Mouse (Mus musculus) kidney, embryonic 16.5 days (tissue): ENCODE measurements around the gene Khdrbs1. TPM values are rescaled to one million over a fixed set of nuclear protein-coding genes. Genes with fewer than 3 reads are reported as not detected.
"Not testable (repeated sequence)": the region's sequence is repeated elsewhere in the genome, so short reads cannot be mapped to it uniquely, and the experiment has no call there.

Experiments
- ATAC-seq: fragments of 200-750 bp; cut with Nextera tagmentation; 2 replicates; pipeline ENCODE4 v1.8.0; 2017; ENCODE audit warnings: moderate TSS enrichment; ENCODE audit not compliant: low FRiP score, low TSS enrichment
- H3K27ac ChIP-seq: fragments of 300-500 bp; sonication (generic); 2 replicates; pipeline ENCODE4 v1.5.1; 2014; ENCODE audit warnings: low read length
- H3K27me3 ChIP-seq: fragments of 300-500 bp; sonication (generic); 2 replicates; pipeline ENCODE4 v1.6.1; 2014; ENCODE audit warnings: low read length, control low read depth, mixed read lengths; ENCODE audit not compliant: insufficient read depth
- H3K36me3 ChIP-seq: fragments of 300-500 bp; sonication (generic); 2 replicates; pipeline ENCODE4 v1.6.1; 2014; ENCODE audit warnings: low read length, control low read depth, mixed read lengths; ENCODE audit not compliant: insufficient read depth
- H3K4me1 ChIP-seq: fragments of 300-500 bp; sonication (generic); 2 replicates; pipeline ENCODE4 v1.6.1; 2014; ENCODE audit warnings: low read length, control low read depth, mixed read lengths; ENCODE audit not compliant: insufficient read depth
- H3K4me2 ChIP-seq: fragments of 300-500 bp; sonication (generic); replicated peaks from 2 replicates; pipeline ENCODE4 v1.6.1; 2014; ENCODE audit warnings: low read depth, low read length
- H3K4me3 ChIP-seq: fragments of 300-500 bp; sonication (generic); 2 replicates; pipeline ENCODE4 v1.5.1; 2014; ENCODE audit warnings: mild to moderate bottlenecking, low read length
- H3K9ac ChIP-seq: fragments of 300-500 bp; sonication (generic); replicated peaks from 2 replicates; pipeline ENCODE4 v1.6.1; 2014; ENCODE audit warnings: low read length
- H3K9me3 ChIP-seq: fragments of 300-500 bp; sonication (generic); 2 replicates; pipeline ENCODE4 v1.6.1; 2016; ENCODE audit warnings: low read length, control low read depth
- WGBS: fragments of 180-500 bp; shearing (Covaris S2); extraction: QIAGEN DNeasy Blood & Tissue Kit; methylation state at CpG from one replicate; pipeline ENCODE4 v1.1.7; 2014; 5-methylcytosine and 5-hydroxymethylcytosine counted together
- polyA plus RNA-seq: library from polyadenylated mRNA; unstranded; fragments of >200 nt; fragmentation: Nextera tagmentation; extraction: Ambion mirVana; gene quantifications from 2 replicates; pipeline ENCODE4 v1.2.1, GENCODE M21; 2015

Gene Khdrbs1
- polyA plus RNA-seq, 1 experiment from 2014 or later, result 92.1 TPM

DNA sequence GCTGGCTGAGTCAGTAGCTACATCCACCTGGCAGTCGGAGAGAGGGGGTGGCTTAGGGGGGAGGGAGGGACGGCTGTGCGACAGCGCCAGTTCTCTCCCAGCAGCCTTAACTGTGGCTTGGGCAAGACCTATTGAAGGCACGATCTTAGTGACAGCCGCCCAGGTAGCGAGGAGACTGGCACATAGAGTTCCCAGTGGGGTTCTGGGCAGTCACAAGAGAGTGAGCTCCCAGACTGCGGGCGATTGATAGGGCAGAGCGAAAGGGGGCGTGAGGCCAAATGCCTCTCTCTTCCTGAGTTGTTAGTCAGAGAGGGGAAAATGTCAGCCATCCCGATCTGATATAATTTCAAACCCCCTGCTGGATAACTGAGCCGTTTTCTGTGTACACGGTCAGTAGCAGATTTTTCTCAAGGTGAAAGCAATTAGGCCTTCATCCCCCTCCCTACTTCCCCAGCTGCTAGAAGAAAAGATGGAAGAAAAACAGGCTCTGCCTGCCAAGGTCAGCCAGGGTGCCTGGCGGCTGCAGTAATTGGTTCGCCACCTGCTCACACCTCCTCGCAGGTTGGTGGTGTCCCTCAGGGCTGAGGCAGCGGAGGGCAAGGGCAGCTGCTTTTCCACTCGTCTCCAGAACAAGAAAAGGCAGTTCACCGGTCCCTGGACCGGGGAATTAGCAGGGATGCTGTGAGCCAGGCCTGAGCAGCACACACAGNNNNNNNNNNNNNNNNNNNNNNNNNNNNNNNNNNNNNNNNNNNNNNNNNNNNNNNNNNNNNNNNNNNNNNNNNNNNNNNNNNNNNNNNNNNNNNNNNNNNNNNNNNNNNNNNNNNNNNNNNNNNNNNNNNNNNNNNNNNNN is 29.8 kb upstream of the Khdrbs1 start:
- no peaks in the 10 kb centered on the region for H3K36me3 ChIP-seq
- no peaks in the 10 kb centered on the region; the same call in 1 of the 2 replicates for H3K27me3 ChIP-seq
- H3K4me1 ChIP-seq, result peaks cover 18% of the 10 kb centered on the region
- no peaks in the 10 kb centered on the region for H3K9me3 ChIP-seq
- H3K9ac ChIP-seq, result 0 out of 2 replicates have a peak overlapping the region, but pooled peaks have one; percentile 7
- H3K4me3 ChIP-seq, result peak overlapping the region; percentile 15; the same call in 1 of the 2 replicates
- peak overlapping the region; percentile 6; the same call in 1 of the 2 replicates for H3K27ac ChIP-seq
- WGBS, result 3% methylated on average over 21 of the region's 21 CpGs
- peak; percentile 87 for ATAC-seq
- peak overlapping the region; percentile 38 for H3K4me2 ChIP-seq

DNA sequence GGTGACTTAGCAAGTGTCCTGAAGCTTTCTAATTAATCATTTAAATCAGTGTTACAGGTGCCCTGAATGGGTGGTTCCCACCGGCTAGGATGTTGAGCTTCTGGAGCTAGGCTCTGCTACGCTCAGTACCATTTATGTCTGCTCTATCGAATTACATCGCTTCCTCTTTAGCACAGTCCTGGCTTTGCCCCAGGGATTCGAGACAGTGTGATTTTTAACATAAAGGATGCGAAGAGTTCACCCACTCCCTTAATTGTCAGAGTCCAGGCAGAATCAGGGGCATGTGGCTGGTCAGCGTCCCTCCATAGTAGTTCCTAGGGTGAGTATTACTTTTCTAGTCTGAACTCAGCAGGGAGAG is 29.2 kb upstream of the Khdrbs1 start:
- H3K27ac ChIP-seq, result no peak overlapping the region
- peak; percentile 75 for ATAC-seq

DNA sequence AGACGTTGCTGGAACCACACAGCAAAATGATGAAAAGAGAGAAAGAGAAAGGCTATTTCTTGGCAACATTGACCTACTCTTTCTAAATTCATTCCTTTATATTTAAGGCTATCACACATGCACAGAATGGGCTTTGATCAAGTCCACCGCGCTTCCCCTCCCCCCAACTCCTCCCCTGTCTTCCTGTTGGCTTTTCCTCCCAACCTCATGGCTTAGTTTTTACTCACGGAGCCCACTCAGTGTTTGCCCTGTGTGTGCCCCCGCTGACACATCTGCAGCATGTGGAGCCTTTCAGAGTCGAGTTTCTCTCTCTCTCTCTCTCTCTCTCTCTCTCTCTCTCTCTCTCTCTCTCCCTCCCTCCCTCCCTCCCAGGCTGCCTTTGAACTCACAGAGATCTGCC is 28.5 kb upstream of the Khdrbs1 start:
- H3K36me3 ChIP-seq, result no peaks in the 10 kb centered on the region
- H3K27ac ChIP-seq, result no peak overlapping the region
- no peak for ATAC-seq
- no peak overlapping the region for H3K4me3 ChIP-seq
- peaks cover 18% of the 10 kb centered on the region for H3K4me1 ChIP-seq
- H3K9me3 ChIP-seq, result no peaks in the 10 kb centered on the region
- no peak overlapping the region for H3K4me2 ChIP-seq
- H3K9ac ChIP-seq, result no peak overlapping the region
- WGBS, result 56% methylated on average over 6 of the region's 6 CpGs
- H3K27me3 ChIP-seq, result no peaks in the 10 kb centered on the region; the same call in 1 of the 2 replicates

More for the DNA sequence above, 29.2 kb upstream of the Khdrbs1 start:
- WGBS, result 10% methylated on average over 7 of the region's 7 CpGs
- Histone ChIP-seq H3K9me3 (no peaks in the 10 kb centered on the region), H3K36me3 (no peaks in the 10 kb centered on the region), H3K4me3 (peak overlapping the region; percentile 15; the same call in 1 of the 2 replicates), H3K27me3 (no peaks in the 10 kb centered on the region; the same call in 1 of the 2 replicates), H3K4me1 (peaks cover 18% of the 10 kb centered on the region), H3K9ac (0 out of 2 replicates have a peak overlapping the region, but pooled peaks have one; percentile 7), H3K4me2 (peak overlapping the region; percentile 38)

DNA sequence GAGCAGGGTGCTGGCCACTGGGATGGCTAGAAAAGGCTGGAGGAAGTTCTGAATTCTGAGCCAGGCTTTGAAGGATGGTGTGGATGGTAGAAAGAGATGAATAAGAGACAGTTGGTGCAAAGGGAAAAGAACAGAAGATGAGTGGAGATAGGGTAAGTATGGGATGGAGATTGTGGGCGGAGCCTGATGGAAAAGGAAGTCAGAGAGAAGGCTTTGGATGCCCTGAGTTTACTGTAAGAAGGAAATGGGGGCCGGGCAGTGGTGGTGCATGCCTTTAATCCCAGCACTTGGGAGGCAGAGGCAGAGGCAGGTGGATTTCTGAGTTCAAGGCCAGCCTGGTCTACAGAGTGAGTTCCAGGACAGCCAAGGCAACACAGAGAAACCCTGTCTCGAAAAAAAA is 26.6 kb upstream of the Khdrbs1 start:
- not testable (repeated sequence) for ATAC-seq, H3K9me3 ChIP-seq, H3K27me3 ChIP-seq, H3K4me2 ChIP-seq, H3K4me3 ChIP-seq, H3K27ac ChIP-seq, H3K36me3 ChIP-seq, H3K9ac ChIP-seq
- 75% methylated on average over 3 of the region's 3 CpGs for WGBS
- H3K4me1 ChIP-seq, result peaks cover 18% of the 10 kb centered on the region

DNA sequence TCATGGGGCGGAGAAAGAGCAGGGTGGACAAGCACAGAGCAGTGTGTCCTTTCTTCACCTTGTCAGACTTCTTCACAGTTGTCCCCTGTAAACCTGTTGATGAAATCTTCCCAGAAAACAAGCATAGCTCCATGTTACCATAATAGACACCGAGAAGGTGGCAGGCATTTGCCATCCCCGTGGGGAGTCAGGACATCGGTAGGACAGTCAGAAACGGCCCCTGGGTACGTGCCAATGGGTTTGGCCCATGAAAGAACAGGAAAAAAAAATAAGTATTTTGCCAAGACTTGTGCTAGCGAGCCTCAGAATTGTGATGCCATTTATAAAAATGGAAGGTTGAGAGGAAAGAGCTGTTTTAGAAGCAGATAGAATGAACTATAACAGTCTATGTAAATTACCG is 25.7 kb upstream of the Khdrbs1 start:
- Histone ChIP-seq H3K27ac (no peak overlapping the region), H3K9ac (no peak overlapping the region), H3K4me1 (peaks cover 18% of the 10 kb centered on the region), H3K9me3 (no peaks in the 10 kb centered on the region), H3K4me2 (no peak overlapping the region), H3K4me3 (no peak overlapping the region), H3K27me3 (no peaks in the 10 kb centered on the region; the same call in 1 of the 2 replicates), H3K36me3 (no peaks in the 10 kb centered on the region)
- ATAC-seq, result no peak
- WGBS, result 89% methylated on average over 8 of the region's 8 CpGs

DNA sequence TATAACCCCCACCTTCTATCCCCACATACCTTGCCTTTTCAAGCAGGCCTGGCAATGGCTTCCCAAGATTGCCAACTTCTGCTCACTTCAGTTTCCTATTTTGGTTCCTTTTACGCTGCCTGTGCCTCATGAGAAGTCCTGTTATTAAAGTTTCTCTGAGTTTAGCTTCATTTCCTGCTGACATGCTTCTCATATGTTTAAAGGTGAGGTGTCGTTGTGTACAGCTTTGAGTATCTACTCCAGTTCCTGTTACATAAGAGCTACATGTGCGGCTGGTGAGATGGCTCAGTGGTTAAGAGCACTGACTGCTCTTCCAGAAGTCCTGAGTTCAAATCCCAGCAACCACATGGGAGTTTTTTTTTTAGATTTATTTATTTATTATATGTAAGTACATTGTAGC is 23.2 kb upstream of the Khdrbs1 start:
- Histone ChIP-seq H3K4me2 (no peak overlapping the region), H3K27ac (no peak overlapping the region), H3K4me1 (no peaks in the 10 kb centered on the region), H3K4me3 (no peak overlapping the region), H3K27me3 (no peaks in the 10 kb centered on the region), H3K9ac (no peak overlapping the region), H3K36me3 (no peaks in the 10 kb centered on the region), H3K9me3 (no peaks in the 10 kb centered on the region)
- WGBS, result 88% methylated on average over 3 of the region's 3 CpGs
- ATAC-seq, result no peak

DNA sequence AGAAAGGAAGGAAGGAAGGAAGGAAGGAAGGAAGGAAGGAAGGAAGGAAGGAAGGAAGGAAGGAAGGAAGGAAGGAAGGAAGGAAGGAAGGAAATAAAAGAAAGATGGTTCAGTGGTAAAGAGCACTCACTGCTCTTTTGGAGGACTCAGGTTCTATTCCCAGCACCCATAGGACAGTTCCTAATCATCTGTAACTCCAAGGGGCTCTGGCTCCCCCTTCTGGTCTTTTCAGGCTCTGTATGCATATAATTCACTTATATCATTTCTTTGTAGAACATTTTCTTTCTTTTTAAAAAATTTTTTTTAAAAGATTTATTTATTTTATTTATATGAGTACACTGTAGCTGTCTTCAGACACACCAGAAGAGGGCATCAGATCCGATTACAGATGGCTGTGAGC is 20.4 kb upstream of the Khdrbs1 start:
- H3K4me2 ChIP-seq, H3K9me3 ChIP-seq, ATAC-seq, H3K27ac ChIP-seq, H3K4me1 ChIP-seq, H3K4me3 ChIP-seq, H3K9ac ChIP-seq, H3K27me3 ChIP-seq, H3K36me3 ChIP-seq: not testable (repeated sequence)
- WGBS, result 86% methylated on average over 1 of the region's 1 CpGs

DNA sequence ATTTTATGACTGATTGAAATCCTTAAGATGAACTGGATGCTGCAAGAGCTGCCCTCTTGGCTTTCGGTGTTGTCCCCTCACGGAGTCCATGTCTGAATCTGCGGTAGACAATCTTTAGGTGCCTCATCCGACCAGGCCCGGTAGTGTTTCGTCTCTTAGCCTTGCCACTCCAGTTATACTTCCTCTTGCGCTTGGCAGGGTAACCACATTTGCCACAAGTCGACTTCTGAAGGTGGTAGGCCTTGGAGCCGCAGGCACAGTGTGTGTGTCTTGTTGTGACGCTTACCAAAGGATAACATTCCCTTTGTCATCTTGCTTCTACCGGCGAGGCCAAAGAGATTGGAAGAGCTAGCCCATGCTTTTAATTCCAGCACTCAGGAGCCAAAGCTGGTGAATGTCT is 19.5 kb upstream of the Khdrbs1 start:
- 94% methylated on average over 12 of the region's 12 CpGs for WGBS
- H3K4me1 ChIP-seq, result no peaks in the 10 kb centered on the region
- H3K4me2 ChIP-seq, result no peak overlapping the region
- no peaks in the 10 kb centered on the region for H3K36me3 ChIP-seq
- no peak overlapping the region for H3K27ac ChIP-seq
- no peak for ATAC-seq
- H3K27me3 ChIP-seq, result no peaks in the 10 kb centered on the region
- H3K4me3 ChIP-seq, result no peak overlapping the region
- H3K9me3 ChIP-seq, result no peaks in the 10 kb centered on the region
- no peak overlapping the region for H3K9ac ChIP-seq

DNA sequence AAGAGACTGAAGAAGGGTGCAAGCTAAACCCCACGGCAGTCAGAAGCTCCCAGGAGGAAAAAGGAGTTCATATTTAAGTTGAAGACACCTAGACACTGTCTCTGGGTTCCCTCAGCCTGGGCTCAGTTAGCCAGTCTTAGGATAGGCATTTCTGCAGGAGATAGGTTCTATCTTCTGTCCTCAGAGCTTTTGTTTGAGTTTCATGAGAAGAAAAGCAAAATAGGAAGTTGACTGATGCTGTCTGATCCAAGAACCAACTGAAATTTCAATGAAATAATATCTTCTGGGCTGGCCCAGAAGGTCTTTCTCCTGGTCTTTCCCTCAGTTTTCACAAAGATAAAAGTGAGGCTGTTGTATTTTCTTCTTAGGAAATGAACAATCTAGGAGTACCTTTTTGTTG is 13.4 kb upstream of the Khdrbs1 start:
- no peak for ATAC-seq
- Histone ChIP-seq H3K27ac (no peak overlapping the region), H3K4me2 (no peak overlapping the region), H3K9ac (no peak overlapping the region), H3K9me3 (no peaks in the 10 kb centered on the region), H3K4me1 (no peaks in the 10 kb centered on the region; the same call in 1 of the 2 replicates), H3K27me3 (no peaks in the 10 kb centered on the region), H3K4me3 (no peak overlapping the region), H3K36me3 (no peaks in the 10 kb centered on the region)
- whole genome bisulfite sequencing, result 69% methylated on average over 1 of the region's 1 CpGs

DNA sequence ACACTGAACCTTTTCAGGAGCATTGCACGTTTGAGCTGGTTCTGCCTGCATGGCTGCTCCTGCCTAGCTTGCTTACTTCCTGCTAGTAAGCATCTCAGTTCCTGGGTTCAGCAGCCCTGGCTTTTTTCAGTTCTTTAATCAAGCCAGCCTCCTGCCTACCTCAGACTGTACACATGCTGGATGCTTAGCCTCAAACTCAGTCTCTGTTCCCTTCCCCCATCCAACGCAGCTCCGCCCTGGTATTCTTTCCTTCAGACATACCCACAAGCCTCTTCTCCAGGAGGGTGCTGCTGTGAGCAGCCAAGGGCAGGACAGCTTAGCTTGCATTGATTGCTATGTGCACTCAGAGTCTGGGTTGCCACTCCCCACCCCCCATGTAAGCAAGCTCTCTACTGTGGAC is 12.6 kb upstream of the Khdrbs1 start:
- Histone ChIP-seq H3K36me3 (no peaks in the 10 kb centered on the region), H3K9me3 (no peaks in the 10 kb centered on the region), H3K27me3 (no peaks in the 10 kb centered on the region), H3K4me2 (no peak overlapping the region), H3K4me1 (no peaks in the 10 kb centered on the region; the same call in 1 of the 2 replicates), H3K9ac (0 out of 2 replicates have a peak overlapping the region, but pooled peaks have one; percentile 10), H3K27ac (no peak overlapping the region), H3K4me3 (no peak overlapping the region)
- 67% methylated on average over 3 of the region's 3 CpGs for WGBS
- ATAC-seq, result peak; percentile 27; the same call in 1 of the 2 replicates
